Mouse (Mus musculus) embryonic facial prominence, embryonic 13.5 days (tissue): ENCODE data around the gene Hormad1. TPM values are rescaled to one million over a fixed set of nuclear protein-coding genes. Genes with fewer than 3 reads are reported as not detected.

Experiments
- polyA plus RNA-seq: library from polyadenylated mRNA; unstranded; fragments of >200 nt; fragmentation: Nextera tagmentation; extraction: Ambion mirVana; gene quantifications from 2 replicates; pipeline ENCODE4 v1.2.1, GENCODE M21; 2015

The Hormad1 gene
- polyA plus RNA-seq, 1 experiment from 2014 or later: not detected

Other genes starting within 250 kb of the Hormad1 start
- 168 and 170 TPM in 2 replicates for gene Cers2, start 244.9 kb upstream of the Hormad1 start, polyA plus RNA-seq
- gene Setdb1, start 202.5 kb upstream of the Hormad1 start, polyA plus RNA-seq: 49.8 and 51.5 TPM in 2 replicates
- gene 4930558C23Rik, start 156.8 kb upstream of the Hormad1 start, polyA plus RNA-seq: 0.39 TPM in 1 of 2 replicates, not detected in the other
- 53.2 and 60.8 TPM in 2 replicates for gene Arnt, start 125.3 kb upstream of the Hormad1 start, polyA plus RNA-seq
- gene Ctsk, start 60.4 kb upstream of the Hormad1 start, polyA plus RNA-seq: 37.9 and 41.4 TPM in 2 replicates
- 11.8 and 12.6 TPM in 2 replicates for gene Ctss, start 32.9 kb upstream of the Hormad1 start, polyA plus RNA-seq
- 30.2 and 32.3 TPM in 2 replicates for gene Golph3l, start 29.3 kb downstream of the Hormad1 start, polyA plus RNA-seq
- gene Ensa, start 65.3 kb downstream of the Hormad1 start, polyA plus RNA-seq: 88.3 and 88.5 TPM in 2 replicates
- gene Mcl1, start 99.1 kb downstream of the Hormad1 start, polyA plus RNA-seq: 45.4 and 47.7 TPM in 2 replicates
- 1.7 and 1.9 TPM in 2 replicates for gene Adamtsl4, start 128.2 kb downstream of the Hormad1 start, polyA plus RNA-seq
- 5.9 and 6.6 TPM in 2 replicates for gene Ecm1, start 179.9 kb downstream of the Hormad1 start, polyA plus RNA-seq
- gene Tars2, start 200.5 kb downstream of the Hormad1 start, polyA plus RNA-seq: 47.3 and 47.9 TPM in 2 replicates